In genomic region chr7:4705098-4705497, GRCm38 (mm10) we compare ENCODE assay signal across 1 mouse cellular context.
A peak's percentile ranks its signal among the peaks of the same experiment; 100 is the strongest.
TF ChIP-seq lines count a peak whose summit lies in the region.

No protein-coding gene starts in this region.

TF ChIP-seq in MEL, 35 proteins besides CTCF, POLR2A, EP300 and RAD21 (continued from another document):
- TF ChIP-seq BHLHE40 (IDR thresholded peaks at IDR 0.05; ENCODE audit: borderline replicate concordance, low read depth, low read length): peak; percentile 29; the same call in 1 of the 2 replicates
